Mouse (Mus musculus): ENCODE measurements around the gene 4930404H24Rik. TPM values are rescaled to one million over a fixed set of nuclear protein-coding genes. Genes with fewer than 3 reads are reported as not detected.

The 4930404H24Rik gene
- total RNA-seq, 2 experiments from 2014 or later = 7.1 TPM; not detected in 1

- no peak for ATAC-seq (replicated peaks; ENCODE audit: low FRiP score, poor library complexity, severe bottlenecking)
These were observed 13.8 kb downstream of the 4930404H24Rik start for GRCm38 (mm10) chr2:153506385-153506784.

- ATAC-seq (replicated peaks; ENCODE audit: low FRiP score, poor library complexity, severe bottlenecking) = no peak
These were observed 15.4 kb downstream of the 4930404H24Rik start for GRCm38 (mm10) chr2:153507969-153508368.

- no peak for ATAC-seq (replicated peaks; ENCODE audit: low FRiP score, poor library complexity, severe bottlenecking)
These were observed 15.8 kb downstream of the 4930404H24Rik start for GRCm38 (mm10) chr2:153508405-153508804.

GRCm38 (mm10) chr2:153509211-153510029 lies 16.8 kb downstream of the 4930404H24Rik start:
- 0 out of 2 replicates have a peak, but pooled peaks have one; percentile 11 for ATAC-seq (replicated peaks; ENCODE audit: low FRiP score, poor library complexity, severe bottlenecking)

GRCm38 (mm10) chr2:153510136-153510535 lies 17.5 kb downstream of the 4930404H24Rik start:
- ATAC-seq (replicated peaks; ENCODE audit: low FRiP score, poor library complexity, severe bottlenecking) = no peak

GRCm38 (mm10) chr2:153511562-153511961 lies 19.0 kb downstream of the 4930404H24Rik start:
- ATAC-seq (replicated peaks; ENCODE audit: low FRiP score, poor library complexity, severe bottlenecking) = no peak

GRCm38 (mm10) chr2:153512416-153513323 lies 20.1 kb downstream of the 4930404H24Rik start:
- no peak for ATAC-seq (replicated peaks; ENCODE audit: low FRiP score, poor library complexity, severe bottlenecking)

GRCm38 (mm10) chr2:153513983-153514382 lies 21.4 kb downstream of the 4930404H24Rik start:
- ATAC-seq (replicated peaks; ENCODE audit: low FRiP score, poor library complexity, severe bottlenecking) = no peak

- ATAC-seq (replicated peaks; ENCODE audit: low FRiP score, poor library complexity, severe bottlenecking) = no peak
These were observed 22.1 kb downstream of the 4930404H24Rik start for GRCm38 (mm10) chr2:153514497-153515380.

GRCm38 (mm10) chr2:153515582-153515981 lies 23.0 kb downstream of the 4930404H24Rik start:
- no peak for ATAC-seq (replicated peaks; ENCODE audit: low FRiP score, poor library complexity, severe bottlenecking)

GRCm38 (mm10) chr2:153516961-153517360 lies 24.4 kb downstream of the 4930404H24Rik start:
- no peak for ATAC-seq (replicated peaks; ENCODE audit: low FRiP score, poor library complexity, severe bottlenecking)

- ATAC-seq (replicated peaks; ENCODE audit: low FRiP score, poor library complexity, severe bottlenecking) = peak; percentile 64
These were observed 27.5 kb downstream of the 4930404H24Rik start for GRCm38 (mm10) chr2:153520057-153520456.

GRCm38 (mm10) chr2:153522270-153522669 lies 29.7 kb downstream of the 4930404H24Rik start:
- ATAC-seq (replicated peaks; ENCODE audit: low FRiP score, poor library complexity, severe bottlenecking) = no peak

GRCm38 (mm10) chr2:153523143-153523542 lies 30.6 kb downstream of the 4930404H24Rik start:
- no peak for ATAC-seq (replicated peaks; ENCODE audit: low FRiP score, poor library complexity, severe bottlenecking)

GRCm38 (mm10) chr2:153523656-153524055 lies 31.1 kb downstream of the 4930404H24Rik start:
- no peak for ATAC-seq (replicated peaks; ENCODE audit: low FRiP score, poor library complexity, severe bottlenecking)

GRCm38 (mm10) chr2:153524727-153525126 lies 32.1 kb downstream of the 4930404H24Rik start:
- no peak for ATAC-seq (replicated peaks; ENCODE audit: low FRiP score, poor library complexity, severe bottlenecking)

- ATAC-seq (replicated peaks; ENCODE audit: low FRiP score, poor library complexity, severe bottlenecking) = peak; percentile 21; the same call in 1 of the 2 replicates
These were observed 33.3 kb downstream of the 4930404H24Rik start for GRCm38 (mm10) chr2:153525906-153526311.

- no peak for ATAC-seq (replicated peaks; ENCODE audit: low FRiP score, poor library complexity, severe bottlenecking)
These were observed 34.4 kb downstream of the 4930404H24Rik start for GRCm38 (mm10) chr2:153526850-153527530.
